Mouse (Mus musculus) olfactory bulb, adult 2 months (tissue): Measurements from ENCODE around the gene Wnt8b.

Experiments
- CTCF ChIP-seq: fragments of 200-500 bp; IDR thresholded peaks from 2 replicates; pipeline ENCODE4 v1.5.1; 2012; ENCODE audit warnings: low read depth, mild to moderate bottlenecking, low read length, moderate library complexity; ENCODE audit not compliant: insufficient read depth
- POLR2A ChIP-seq: fragments of 200-500 bp; IDR thresholded peaks from 2 replicates; pipeline ENCODE4 v1.6.1; 2012; ENCODE audit warnings: mild to moderate bottlenecking, low read depth, low read length, moderate library complexity; ENCODE audit not compliant: insufficient read depth

- TF ChIP-seq CTCF (no peak), POLR2A (no peak)
Observed at GRCm38 (mm10) chr19:44535376-44535775, 42.1 kb downstream of the Wnt8b start.
